Mouse (Mus musculus): ENCODE measurements around the gene Mccc1.

DNA sequence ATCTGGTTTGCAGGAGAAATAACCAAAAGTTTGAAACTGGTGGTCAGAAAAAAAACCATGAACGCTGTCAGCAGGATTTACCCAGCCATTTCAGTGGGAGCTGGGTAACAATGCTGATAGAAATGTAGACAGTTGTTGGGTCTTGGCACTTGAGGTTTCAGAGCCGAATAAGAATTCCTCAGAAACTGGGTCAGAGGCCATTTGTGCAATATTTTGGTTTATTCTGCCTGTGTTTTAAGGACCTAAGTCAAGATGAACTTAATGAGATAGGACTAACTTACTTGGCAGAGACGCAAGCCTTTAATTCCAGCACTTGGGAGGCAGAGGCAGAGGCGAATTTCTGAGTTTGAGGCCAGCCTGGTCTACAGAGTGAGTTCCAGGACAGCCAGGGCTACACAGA is 44.6 kb upstream of the Mccc1 start:
- TF ChIP-seq CTCF (IDR thresholded peaks at IDR 0.05; ENCODE audit: insufficient read depth, low read length) (no peak), POLR2A (IDR thresholded peaks at IDR 0.05; ENCODE audit: borderline replicate concordance, extremely low read depth, low read depth, low read length) (no peak)
